11 mouse cellular contexts compared by ENCODE assay signal in the genomic region with DNA sequence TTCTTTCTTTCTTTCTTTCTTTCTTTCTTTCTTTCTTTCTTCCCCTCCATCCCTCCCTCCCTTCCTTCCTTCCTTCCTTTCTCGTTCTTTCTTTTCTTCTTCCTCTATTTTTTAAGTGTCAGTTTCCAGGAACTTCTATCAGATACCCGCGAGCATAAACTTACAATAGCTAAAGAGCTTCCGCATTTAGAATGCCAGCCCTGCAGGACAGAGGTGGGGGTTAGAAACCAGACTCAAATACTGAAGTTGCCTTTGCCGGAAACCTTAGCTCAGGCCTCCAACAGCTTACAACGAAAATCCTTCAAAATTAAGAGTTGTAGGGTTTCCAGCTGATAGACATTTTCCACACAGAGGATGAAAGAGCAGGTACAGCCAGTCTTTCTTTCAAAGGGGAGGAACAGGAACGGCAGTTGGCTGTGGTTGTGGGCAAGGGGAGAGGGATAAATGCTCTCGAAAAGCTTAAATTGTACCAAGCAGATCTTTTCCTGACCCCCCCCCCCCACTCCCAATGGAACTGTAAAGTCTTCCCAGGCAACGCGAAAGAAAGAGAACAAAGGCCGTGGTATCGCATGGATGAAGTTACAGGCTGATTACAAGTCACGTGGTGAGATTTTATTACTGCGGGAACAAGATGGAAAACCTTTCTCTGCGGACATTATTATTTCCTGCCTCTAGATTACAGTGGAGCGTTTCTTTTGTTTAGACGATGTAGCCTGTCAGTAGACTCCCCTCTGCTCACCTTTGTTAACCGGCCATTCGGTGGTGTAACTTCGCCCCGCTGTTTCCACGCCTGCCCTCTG.
DNase-seq lines count a peak whose midpoint lies in the region; ATAC-seq and TF ChIP-seq lines count a peak whose summit lies in the region.
"Had no signal": no experiment of that assay in that cellular context is flagged by ENCODE, and none has a peak within 500 bp of the region (broad histone marks: within the 10 kb centered on the region; RNA-seq: fewer than 3 reads in every experiment).

No protein-coding gene starts in this region.

- no peaks in the 10 kb centered on the region for H3K9me3 ChIP-seq in heart, embryonic 13.5 days
- no peaks in the 10 kb centered on the region for H3K9me3 ChIP-seq in forebrain, embryonic 14.5 days (replicated peaks; ENCODE audit: control insufficient read depth, low read length)
- no peaks in the 10 kb centered on the region for H3K9me3 ChIP-seq in limb, embryonic 14.5 days (ENCODE audit: control insufficient read depth, low read length)

- ATAC-seq in heart, embryonic 13.5 days (ENCODE audit: extremely low read depth, insufficient number of reproducible peaks, low FRiP score, low TSS enrichment), result no peak
- ATAC-seq in forebrain, embryonic 14.5 days, result peak; percentile 32; the same call in 1 of the 2 replicates
- ATAC-seq in limb, embryonic 14.5 days (ENCODE audit: low FRiP score, low read depth), result peak; percentile 75; the same call in 1 of the 2 replicates
- no peak for ATAC-seq in frontal cortex, adult (ENCODE audit: low TSS enrichment)

- H3K4me2 ChIP-seq in heart, embryonic 13.5 days, result peak overlapping the region; percentile 36
- peak overlapping the region; percentile 37; the same call in 1 of the 2 replicates for H3K4me2 ChIP-seq in forebrain, embryonic 14.5 days (ENCODE audit: low read length)
- peak overlapping the region; percentile 40 for H3K4me2 ChIP-seq in limb, embryonic 14.5 days (replicated peaks; ENCODE audit: low read depth, low read length, severe bottlenecking)

- no peaks in the 10 kb centered on the region for H3K27me3 ChIP-seq in heart, embryonic 13.5 days (replicated peaks)
- H3K27me3 ChIP-seq in forebrain, embryonic 14.5 days (replicated peaks; ENCODE audit: control insufficient read depth, insufficient read depth, low read length), result no peaks in the 10 kb centered on the region
- no peaks in the 10 kb centered on the region for H3K27me3 ChIP-seq in limb, embryonic 14.5 days (ENCODE audit: control insufficient read depth, insufficient read depth, low read length)

- H3K4me1 ChIP-seq in heart, embryonic 13.5 days, result peaks cover 10% of the 10 kb centered on the region
- no peaks in the 10 kb centered on the region for H3K4me1 ChIP-seq in forebrain, embryonic 14.5 days (ENCODE audit: control insufficient read depth, insufficient read depth, low read length)
- H3K4me1 ChIP-seq in limb, embryonic 14.5 days (ENCODE audit: control insufficient read depth, insufficient read depth, low read length), result peaks cover 9% of the 10 kb centered on the region

- 0 out of 2 replicates have a peak overlapping the region, but pooled peaks have one; percentile 37 for H3K9ac ChIP-seq in heart, embryonic 13.5 days
- 0 out of 2 replicates have a peak overlapping the region, but pooled peaks have one; percentile 29 for H3K9ac ChIP-seq in forebrain, embryonic 14.5 days (ENCODE audit: low read length)
- no peak overlapping the region for H3K9ac ChIP-seq in limb, embryonic 14.5 days (ENCODE audit: low read depth, low read length, severe bottlenecking)

- intact Hi-C loops in left cerebral cortex, postnatal 25 days (cut with DNase I), result no loop called here

- 60% methylated on average over 22 of the region's 22 CpGs for WGBS in heart, embryonic 13.5 days
- WGBS in forebrain, embryonic 14.5 days, result 40% methylated on average over 22 of the region's 22 CpGs
- WGBS in limb, embryonic 14.5 days, result 35% methylated on average over 22 of the region's 22 CpGs

- no peak for TF ChIP-seq POLR2A in limb, embryonic 14.5 days (IDR thresholded peaks at IDR 0.05; ENCODE audit: borderline replicate concordance, extremely low read depth, insufficient read depth, insufficient read length)

- H3K4me3 ChIP-seq in heart, embryonic 13.5 days, result no peak overlapping the region
- no peak overlapping the region for H3K4me3 ChIP-seq in forebrain, embryonic 14.5 days (ENCODE audit: low read depth, low read length)
- H3K4me3 ChIP-seq in limb, embryonic 14.5 days (replicated peaks; ENCODE audit: low read length), result no peak overlapping the region

- no peak for DNase-seq in heart, postnatal 4 days
- peak; percentile 33 for DNase-seq in ZHBTc4 (ENCODE audit: low read depth, low spot score)
- DNase-seq in forebrain, embryonic 14.5 days (ENCODE audit: low spot score), result peak; percentile 58
- peak; percentile 61 for DNase-seq in limb, embryonic 14.5 days (ENCODE audit: low spot score)
- DNase-seq in left cerebral cortex, postnatal 25 days (ENCODE audit: low spot score in 2 of 2), result no peak
- DNase-seq in ovary, adult 18-20 months (ENCODE audit: low spot score), result no peak
- DNase-seq: adrenal gland, postnatal 25 days; cerebellum, adult 8-10 months; heart, postnatal 14 days had no signal

- H3K36me3 ChIP-seq in heart, embryonic 13.5 days, result no peaks in the 10 kb centered on the region
- H3K36me3 ChIP-seq in forebrain, embryonic 14.5 days (ENCODE audit: control insufficient read depth, insufficient read depth, low read length), result no peaks in the 10 kb centered on the region
- no peaks in the 10 kb centered on the region for H3K36me3 ChIP-seq in limb, embryonic 14.5 days (ENCODE audit: control insufficient read depth, insufficient read depth, low read length)

- H3K27ac ChIP-seq in heart, embryonic 13.5 days (replicated peaks), result no peak overlapping the region; the same call in 1 of the 2 replicates
- H3K27ac ChIP-seq in forebrain, embryonic 14.5 days (ENCODE audit: low read depth, low read length), result no peak overlapping the region
- H3K27ac ChIP-seq in limb, embryonic 14.5 days (replicated peaks; ENCODE audit: low read depth, low read length), result peak overlapping the region; percentile 75

Comparison
In these comparisons a context has a peak if more than half of its experiments do, and no peak if none do; other contexts are left out.
1. ATAC-seq: peak in forebrain, embryonic 14.5 days (single experiment) and limb, embryonic 14.5 days (single experiment); none in heart, embryonic 13.5 days (single experiment) and frontal cortex, adult (single experiment).
2. DNase-seq: peak in ZHBTc4 (single experiment), forebrain, embryonic 14.5 days (single experiment) and limb, embryonic 14.5 days (single experiment); none in heart, postnatal 4 days (single experiment), left cerebral cortex, postnatal 25 days (0 of 2) and ovary, adult 18-20 months (single experiment).
3. Peak in every context shown above with its lines, with median percentiles within 50 percentile points of each other: H3K4me2 ChIP-seq.